Mouse (Mus musculus) NIH3T3 (cell line): ENCODE measurements around the gene Macrod2.

Experiments
- DNase-seq: peaks from one replicate; pipeline ENCODE4 v3.0.0-alpha.2; 2012; ENCODE audit warnings: low read depth

Gene Macrod2

GRCm38 (mm10) chr2:140912931-140913330, 517.8 kb downstream of the Macrod2 start:
- DNase-seq: no peak

GRCm38 (mm10) chr2:140913679-140914412, 518.7 kb downstream of the Macrod2 start:
- DNase-seq: no peak

GRCm38 (mm10) chr2:140926922-140927321, 531.8 kb downstream of the Macrod2 start:
- peak; percentile 50 for DNase-seq

GRCm38 (mm10) chr2:140934483-140934882, 539.4 kb downstream of the Macrod2 start:
- no peak for DNase-seq

GRCm38 (mm10) chr2:140949461-140949860, 554.4 kb downstream of the Macrod2 start:
- no peak for DNase-seq

- DNase-seq: no peak
These were observed 564.1 kb downstream of the Macrod2 start for GRCm38 (mm10) chr2:140959246-140959645.

GRCm38 (mm10) chr2:140970181-140970580, 575.1 kb downstream of the Macrod2 start:
- no peak for DNase-seq

- no peak for DNase-seq
These were observed 576.7 kb downstream of the Macrod2 start for GRCm38 (mm10) chr2:140971845-140972244.

GRCm38 (mm10) chr2:140985670-140986372, 590.7 kb downstream of the Macrod2 start:
- DNase-seq: no peak

- DNase-seq: no peak
These were observed 608.7 kb downstream of the Macrod2 start for GRCm38 (mm10) chr2:141003846-141004245.

- DNase-seq: no peak
These were observed 609.2 kb downstream of the Macrod2 start for GRCm38 (mm10) chr2:141004326-141004725.

- DNase-seq: no peak
These were observed 610.5 kb downstream of the Macrod2 start for GRCm38 (mm10) chr2:141005616-141006015.

- DNase-seq: no peak
These were observed 612.6 kb downstream of the Macrod2 start for GRCm38 (mm10) chr2:141007725-141008124.

GRCm38 (mm10) chr2:141008458-141008857, 613.3 kb downstream of the Macrod2 start:
- DNase-seq: no peak

- peak; percentile 36 for DNase-seq
These were observed 618.5 kb downstream of the Macrod2 start for GRCm38 (mm10) chr2:141013443-141014165.

GRCm38 (mm10) chr2:141022971-141023370, 627.9 kb downstream of the Macrod2 start:
- DNase-seq: no peak

GRCm38 (mm10) chr2:141023916-141024315, 628.8 kb downstream of the Macrod2 start:
- no peak for DNase-seq

- no peak for DNase-seq
These were observed 629.4 kb downstream of the Macrod2 start for GRCm38 (mm10) chr2:141024316-141025043.

- no peak for DNase-seq
These were observed 661.8 kb downstream of the Macrod2 start for GRCm38 (mm10) chr2:141056685-141057454.

- no peak for DNase-seq
These were observed 662.3 kb downstream of the Macrod2 start for GRCm38 (mm10) chr2:141057455-141057833.
